Mouse (Mus musculus) heart, postnatal 36 days (tissue): Measurements from ENCODE around the gene Gm20807. TPM values are rescaled to one million over a fixed set of nuclear protein-coding genes. Genes with fewer than 3 reads are reported as not detected.
"Not testable (repeated sequence)": the region's sequence is repeated elsewhere in the genome, so short reads cannot be mapped to it uniquely, and the experiment has no call there.

ENCODE experiments used
- DNase-seq, 2 experiments: peaks; one replicate each; pipeline ENCODE4 v3.0.0; 2021 to 2022
- intact Hi-C: fragments of 180-260 bp; cut with DNase I; formaldehyde crosslinking; loops from one replicate; pipeline ENCODE4 v1.15.1; 2025
- total RNA-seq, 2 experiments: library from RNA; stranded (reverse); gene quantifications; 2 replicates each; pipeline ENCODE4 v1.2.3; 2021

The Gm20807 gene
- total RNA-seq = not detected

DNA sequence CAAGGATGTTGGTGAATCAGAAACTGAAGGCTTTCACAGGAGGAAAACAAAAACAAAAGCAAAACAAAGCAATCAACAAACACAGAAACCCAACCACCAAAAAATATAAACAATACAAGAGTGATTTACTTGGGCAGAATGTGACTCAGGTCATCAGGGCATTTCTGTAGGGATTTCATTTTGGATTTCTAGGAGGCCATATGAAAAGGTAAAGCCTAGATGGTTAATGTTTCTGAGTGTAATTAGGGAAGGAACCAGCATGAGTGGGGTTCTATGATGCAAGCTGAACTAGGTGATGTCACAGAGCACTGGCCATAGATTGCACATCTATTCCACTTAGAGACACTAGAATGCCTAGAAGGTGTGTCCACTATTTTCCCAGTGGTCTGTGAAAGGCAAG lies at the start of gene Gm20807:
Gene Gm20807 (plus strand): TSS at position 301 of the 400 bp plus-strand sequence.
- intact Hi-C loops, DNase-seq: not testable (repeated sequence)

Other genes with a start within 250 kb of the Gm20807 start
- not detected for gene Gm21891, start 90.6 kb downstream of the Gm20807 start, total RNA-seq
- not detected for gene Gm21425, start 119.1 kb downstream of the Gm20807 start, total RNA-seq
- gene Gm21828, start 181.0 kb downstream of the Gm20807 start, total RNA-seq = not detected
- gene Gm21440, start 209.5 kb downstream of the Gm20807 start, total RNA-seq = not detected
- gene Gm21454, start 209.6 kb downstream of the Gm20807 start, total RNA-seq = not detected